Mouse (Mus musculus): ENCODE data around the gene Angptl8.

DNA sequence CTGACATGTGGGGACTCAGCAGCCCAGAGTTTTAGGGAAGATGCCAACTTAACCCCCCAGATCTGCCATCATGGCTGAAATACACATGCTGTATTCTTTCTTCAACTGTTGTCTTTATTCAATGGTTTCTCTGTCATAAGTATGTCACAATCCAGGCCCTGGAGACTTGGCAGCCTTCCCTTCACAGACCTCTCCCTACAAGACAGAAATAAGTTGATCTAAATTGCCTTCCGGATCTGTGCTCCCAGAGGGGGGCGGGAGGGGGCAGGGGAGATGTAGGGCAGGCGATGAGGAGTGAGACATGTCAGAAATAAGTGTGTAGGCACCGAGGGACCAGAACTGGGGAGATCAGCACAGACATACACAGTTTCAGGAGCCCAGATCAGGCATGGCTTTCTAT lies 36.9 kb downstream of the Angptl8 start:
- TF ChIP-seq CTCF (IDR thresholded peaks at IDR 0.05; ENCODE audit: control insufficient read depth, insufficient read depth, insufficient read length) (no peak), USF1 (IDR thresholded peaks at IDR 0.05; ENCODE audit: low read depth) (no peak), MAX (IDR thresholded peaks at IDR 0.05) (no peak), MYOD1 (IDR thresholded peaks at IDR 0.05; ENCODE audit: control insufficient read depth, insufficient read length, low read depth) (no peak), CEBPB (IDR thresholded peaks at IDR 0.05; ENCODE audit: low read depth) (no peak), MYOG (IDR thresholded peaks at IDR 0.05; ENCODE audit: control insufficient read depth, extremely low read depth, insufficient read length) (no peak)

All from C2C12 (cell line).